Mouse (Mus musculus) heart, embryonic 11.5 days (tissue): ENCODE measurements at regions not wholly inside any gene's neighbourhood (a gene's known extent, or its start where the extent isn't known, plus 50 kb on each side); places are given as distances from the start of the nearest gene placed in this dataset.

Experiments
- ATAC-seq: fragments of 200-750 bp; cut with Nextera tagmentation; replicated peaks from 2 replicates; pipeline ENCODE4 v1.8.0; 2017; ENCODE audit warnings: moderate library complexity; ENCODE audit not compliant: insufficient number of reproducible peaks, low FRiP score, low TSS enrichment
- H3K27ac ChIP-seq: fragments of 300-500 bp; sonication (generic); 2 replicates; pipeline ENCODE4 v1.5.1; 2014; ENCODE audit warnings: mild to moderate bottlenecking, low read depth, low read length
- H3K27me3 ChIP-seq: fragments of 300-500 bp; sonication (generic); 2 replicates; pipeline ENCODE4 v1.6.1; 2014; ENCODE audit warnings: mild to moderate bottlenecking, low read length, mixed read lengths; ENCODE audit not compliant: control insufficient read depth, insufficient read depth
- H3K36me3 ChIP-seq: fragments of 300-500 bp; sonication (generic); 2 replicates; pipeline ENCODE4 v1.6.1; 2014; ENCODE audit warnings: mild to moderate bottlenecking, low read length, moderate library complexity, mixed read lengths; ENCODE audit not compliant: control insufficient read depth, insufficient read depth
- H3K4me1 ChIP-seq: fragments of 300-500 bp; sonication (generic); 2 replicates; pipeline ENCODE4 v1.6.1; 2014; ENCODE audit warnings: low read length; ENCODE audit not compliant: control insufficient read depth, insufficient read depth
- H3K4me2 ChIP-seq: fragments of 300-500 bp; sonication (generic); 2 replicates; pipeline ENCODE4 v1.6.1; 2014; ENCODE audit warnings: mild to moderate bottlenecking, moderate library complexity
- H3K4me3 ChIP-seq: fragments of 300-500 bp; sonication (generic); 2 replicates; pipeline ENCODE4 v1.5.1; 2014; ENCODE audit warnings: low read depth, low read length
- H3K9ac ChIP-seq: fragments of 300-500 bp; sonication (generic); 2 replicates; pipeline ENCODE4 v1.6.1; 2014; ENCODE audit warnings: mild to moderate bottlenecking, low read depth, low read length, moderate library complexity
- H3K9me3 ChIP-seq: fragments of 300-500 bp; sonication (generic); replicated peaks from 2 replicates; pipeline ENCODE4 v1.6.1; 2016; ENCODE audit warnings: low read length; ENCODE audit not compliant: control insufficient read depth
- WGBS: fragments of 180-500 bp; shearing (Covaris S2); extraction: QIAGEN DNeasy Blood & Tissue Kit; methylation state at CpG from one replicate; pipeline ENCODE4 v1.1.7; 2014; ENCODE audit not compliant: insufficient replicate concordance; 5-methylcytosine and 5-hydroxymethylcytosine counted together

DNA sequence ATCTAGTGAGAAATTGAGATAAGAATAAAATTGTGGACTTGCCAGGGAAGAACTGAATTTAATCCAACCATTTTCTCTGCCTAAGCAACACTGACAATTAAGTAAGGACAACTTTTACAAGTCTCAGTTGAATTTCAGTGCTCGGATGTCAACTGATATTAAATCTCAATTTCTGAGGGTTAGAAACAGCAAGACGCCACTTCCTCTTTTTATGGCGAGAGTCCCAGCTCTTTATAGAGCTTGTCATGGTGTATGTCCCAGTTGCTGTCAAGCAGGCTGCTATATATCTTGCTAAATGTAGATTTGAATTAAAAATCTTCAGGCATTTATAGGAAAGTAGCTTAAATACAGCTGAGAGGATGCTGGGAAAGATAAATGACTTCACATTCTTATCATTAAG, 697.8 kb upstream of the Got2 start:
- no peaks in the 10 kb centered on the region for H3K4me1 ChIP-seq
- no peak overlapping the region for H3K4me3 ChIP-seq
- H3K27ac ChIP-seq: no peak overlapping the region
- no peak overlapping the region for H3K4me2 ChIP-seq
- H3K9ac ChIP-seq: no peak overlapping the region
- 68% methylated on average over 3 of the region's 3 CpGs for WGBS
- H3K36me3 ChIP-seq: no peaks in the 10 kb centered on the region
- no peak for ATAC-seq
- H3K27me3 ChIP-seq: no peaks in the 10 kb centered on the region
- H3K9me3 ChIP-seq: no peaks in the 10 kb centered on the region

DNA sequence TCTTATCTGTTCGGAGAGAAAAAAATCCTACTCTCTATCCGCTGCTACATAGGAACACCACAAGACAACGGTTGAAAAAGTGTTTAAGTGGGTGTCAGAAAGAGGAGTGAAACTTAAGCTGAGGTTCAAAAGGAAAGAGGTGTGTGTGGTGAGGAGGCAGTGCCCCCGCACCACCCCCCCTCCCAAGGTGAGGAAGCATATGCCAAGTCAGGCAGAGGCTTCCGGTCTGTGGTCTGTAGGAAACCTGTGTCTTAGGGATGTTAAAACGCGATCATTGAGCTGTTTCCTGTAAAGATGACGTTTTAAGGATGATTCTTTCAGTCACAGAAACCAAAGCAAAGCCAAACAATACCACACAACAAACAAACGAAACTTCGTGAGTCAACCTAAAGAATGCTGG, 664.2 kb upstream of the Got2 start:
- WGBS: 63% methylated on average over 10 of the region's 10 CpGs
- H3K27me3 ChIP-seq: no peaks in the 10 kb centered on the region
- H3K9me3 ChIP-seq: no peaks in the 10 kb centered on the region
- no peak overlapping the region for H3K4me3 ChIP-seq
- H3K36me3 ChIP-seq: no peaks in the 10 kb centered on the region
- no peak overlapping the region for H3K27ac ChIP-seq
- no peak overlapping the region for H3K9ac ChIP-seq
- no peaks in the 10 kb centered on the region for H3K4me1 ChIP-seq
- H3K4me2 ChIP-seq: no peak overlapping the region
- no peak for ATAC-seq

DNA sequence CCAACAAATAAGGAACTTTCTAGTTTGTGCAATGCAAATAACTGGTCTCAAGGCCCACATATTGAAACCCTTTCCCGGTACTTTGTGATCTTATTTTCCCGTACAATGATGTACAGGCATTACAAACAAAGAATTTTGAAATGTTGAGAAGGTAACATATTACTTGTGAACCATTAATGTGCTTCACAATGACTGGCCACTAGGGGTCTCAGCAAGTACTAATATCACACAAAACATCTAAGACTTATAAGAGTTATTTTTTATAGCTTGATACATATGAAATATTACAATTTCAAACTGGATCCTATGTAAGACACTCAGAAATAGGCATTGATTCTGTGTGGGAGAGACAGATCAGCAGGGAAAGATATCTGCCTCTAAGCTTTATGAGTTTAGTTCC, 662.1 kb upstream of the Got2 start:
- WGBS: 78% methylated on average over 2 of the region's 2 CpGs
- H3K36me3 ChIP-seq: no peaks in the 10 kb centered on the region
- no peak overlapping the region for H3K4me3 ChIP-seq
- H3K9me3 ChIP-seq: no peaks in the 10 kb centered on the region
- no peak overlapping the region for H3K27ac ChIP-seq
- H3K9ac ChIP-seq: no peak overlapping the region
- H3K27me3 ChIP-seq: no peaks in the 10 kb centered on the region
- H3K4me2 ChIP-seq: no peak overlapping the region
- no peaks in the 10 kb centered on the region for H3K4me1 ChIP-seq
- no peak for ATAC-seq

DNA sequence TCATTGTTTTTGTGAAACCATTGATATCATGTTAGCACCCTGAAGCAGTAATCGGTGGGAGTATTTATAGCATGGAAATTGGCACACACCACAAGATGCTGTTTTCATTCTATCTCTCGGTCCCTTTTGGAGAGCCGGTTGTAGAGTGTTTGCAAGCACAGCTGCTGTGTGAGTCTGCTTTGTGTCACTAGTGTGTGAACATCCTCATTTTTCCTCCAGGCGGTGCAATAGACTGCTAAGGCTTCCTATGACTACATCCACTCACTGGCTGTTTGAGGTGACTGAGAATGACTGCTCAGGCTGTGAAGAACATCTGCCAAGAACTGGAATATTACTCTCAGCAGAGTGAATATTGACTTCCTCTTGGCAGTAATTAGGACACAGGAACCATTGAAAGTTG, 660.3 kb upstream of the Got2 start:
- ATAC-seq: no peak
- 50% methylated on average over 4 of the region's 4 CpGs for WGBS

DNA sequence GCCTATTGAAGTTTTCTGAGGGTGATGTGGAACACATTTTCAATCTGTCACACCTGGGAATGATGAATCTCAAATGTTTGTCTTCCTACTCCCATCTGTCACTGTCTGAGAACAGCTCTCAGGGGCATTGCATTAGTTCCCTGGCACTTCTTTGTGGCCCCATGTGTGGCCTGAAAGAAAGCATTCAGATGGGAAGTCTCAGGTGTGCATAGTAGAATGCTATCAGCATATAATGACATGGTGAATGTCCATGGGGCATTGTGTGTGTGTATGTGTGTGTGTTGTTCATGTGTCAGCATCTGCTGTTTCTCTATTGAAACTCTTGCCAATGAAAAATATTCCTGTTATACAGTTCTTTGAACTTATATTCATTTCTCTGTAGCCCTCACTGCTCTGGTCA, 659.8 kb upstream of the Got2 start:
- no peaks in the 10 kb centered on the region for H3K36me3 ChIP-seq
- no peak overlapping the region for H3K27ac ChIP-seq
- no peaks in the 10 kb centered on the region for H3K9me3 ChIP-seq
- no peak overlapping the region for H3K4me2 ChIP-seq
- H3K9ac ChIP-seq: no peak overlapping the region
- ATAC-seq: no peak; the same call in 1 of the 2 replicates
- no peaks in the 10 kb centered on the region for H3K4me1 ChIP-seq
- no peaks in the 10 kb centered on the region for H3K27me3 ChIP-seq
- no peak overlapping the region for H3K4me3 ChIP-seq

More for the DNA sequence above, 660.3 kb upstream of the Got2 start:
- Histone ChIP-seq H3K27me3 (no peaks in the 10 kb centered on the region), H3K4me3 (no peak overlapping the region), H3K27ac (no peak overlapping the region), H3K9ac (no peak overlapping the region), H3K4me2 (no peak overlapping the region), H3K9me3 (no peaks in the 10 kb centered on the region), H3K36me3 (no peaks in the 10 kb centered on the region), H3K4me1 (no peaks in the 10 kb centered on the region)

DNA sequence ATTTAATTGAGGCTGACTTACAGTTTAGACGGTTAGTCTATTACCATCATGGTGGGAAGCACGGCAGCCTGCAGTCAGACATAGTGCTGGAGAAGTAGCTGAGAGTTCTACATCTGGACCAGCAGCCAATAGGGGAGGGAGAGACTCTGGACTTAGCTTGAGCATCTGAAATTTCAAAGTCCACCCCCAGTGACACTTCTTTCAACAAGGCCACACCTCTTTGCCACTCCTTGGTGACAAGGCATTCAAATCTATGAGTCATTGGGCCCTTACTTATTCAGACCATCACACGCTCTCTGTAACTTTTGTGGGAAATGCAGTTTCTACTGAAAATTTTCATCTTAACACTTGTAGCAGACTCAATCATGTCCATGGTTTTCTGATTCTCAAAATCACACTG, 653.9 kb upstream of the Got2 start:
- no peaks in the 10 kb centered on the region for H3K27me3 ChIP-seq
- no peaks in the 10 kb centered on the region for H3K36me3 ChIP-seq
- no peak overlapping the region for H3K4me2 ChIP-seq
- H3K9ac ChIP-seq: no peak overlapping the region
- H3K4me3 ChIP-seq: no peak overlapping the region
- no peak overlapping the region for H3K27ac ChIP-seq
- H3K9me3 ChIP-seq: no peaks in the 10 kb centered on the region
- 92% methylated on average over 3 of the region's 3 CpGs for WGBS
- no peak for ATAC-seq
- no peaks in the 10 kb centered on the region for H3K4me1 ChIP-seq

DNA sequence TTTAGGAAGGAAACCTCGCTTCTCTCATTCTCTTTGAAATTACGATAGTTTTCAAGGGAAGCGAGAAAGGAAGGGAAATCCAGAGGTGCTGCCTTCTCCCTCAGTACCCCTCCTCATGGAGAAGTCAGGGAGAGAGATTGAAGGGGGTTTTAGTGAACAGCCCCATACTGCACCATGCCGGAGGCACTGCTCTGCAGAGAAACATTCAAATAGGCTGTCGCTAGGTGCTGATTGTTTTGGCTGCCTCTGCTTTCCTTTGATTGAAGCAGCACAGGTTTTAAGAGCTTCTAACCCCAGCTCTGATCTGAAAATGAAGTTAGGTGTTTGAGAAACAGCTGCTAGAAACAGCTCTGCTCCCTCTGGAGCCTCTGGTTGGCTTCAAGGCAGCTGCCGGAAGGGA, 610.5 kb upstream of the Got2 start:
- H3K4me3 ChIP-seq: no peak overlapping the region
- no peak for ATAC-seq
- H3K27ac ChIP-seq: no peak overlapping the region
- H3K9ac ChIP-seq: no peak overlapping the region
- no peaks in the 10 kb centered on the region for H3K9me3 ChIP-seq
- no peak overlapping the region for H3K4me2 ChIP-seq
- 75% methylated on average over 6 of the region's 6 CpGs for WGBS
- H3K36me3 ChIP-seq: no peaks in the 10 kb centered on the region
- H3K4me1 ChIP-seq: no peaks in the 10 kb centered on the region
- H3K27me3 ChIP-seq: no peaks in the 10 kb centered on the region

DNA sequence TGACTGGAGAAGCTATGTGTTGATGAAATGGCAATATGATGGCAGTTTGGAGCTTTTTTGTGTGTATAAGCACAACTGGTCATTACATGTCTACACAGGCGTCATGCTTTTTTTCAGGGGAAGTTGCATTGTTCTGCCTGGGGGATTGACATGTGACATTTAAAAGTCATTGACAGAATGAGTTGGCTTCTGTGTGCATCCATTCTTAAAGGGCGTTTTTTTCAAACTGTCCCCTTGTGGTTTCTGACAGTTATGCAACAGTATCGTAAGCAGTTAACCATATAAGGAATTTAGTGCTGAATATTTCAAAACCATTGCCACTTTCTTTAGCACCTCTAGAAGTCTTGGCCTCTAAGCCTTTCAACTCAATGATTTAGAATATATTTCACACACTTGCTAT, 607.1 kb upstream of the Got2 start:
- H3K9ac ChIP-seq: no peak overlapping the region
- no peak overlapping the region for H3K4me2 ChIP-seq
- H3K27ac ChIP-seq: no peak overlapping the region
- no peaks in the 10 kb centered on the region for H3K9me3 ChIP-seq
- H3K36me3 ChIP-seq: no peaks in the 10 kb centered on the region
- 77% methylated on average over 3 of the region's 3 CpGs for WGBS
- H3K4me1 ChIP-seq: no peaks in the 10 kb centered on the region
- ATAC-seq: no peak
- H3K27me3 ChIP-seq: no peaks in the 10 kb centered on the region
- no peak overlapping the region for H3K4me3 ChIP-seq

DNA sequence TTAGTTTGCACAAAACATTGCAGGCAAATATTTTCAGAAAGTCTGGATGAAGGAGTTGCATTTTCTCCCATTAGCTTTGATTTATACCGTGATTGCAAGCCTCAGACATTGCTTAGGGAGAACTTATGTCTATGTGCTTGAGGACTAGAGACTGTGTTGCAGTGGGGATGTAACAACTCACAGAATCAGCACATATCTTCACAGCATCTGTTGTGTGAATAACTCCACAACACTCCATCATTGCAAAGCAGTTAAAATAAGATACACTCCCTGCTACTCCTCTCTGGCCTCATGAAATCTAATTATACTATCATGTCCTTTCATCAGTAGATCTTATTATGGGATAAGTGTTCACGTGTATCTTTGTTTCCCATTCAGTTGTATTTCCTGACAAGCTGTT, 601.5 kb upstream of the Got2 start:
- 61% methylated on average over 2 of the region's 2 CpGs for WGBS
- no peaks in the 10 kb centered on the region for H3K27me3 ChIP-seq
- no peak for ATAC-seq
- H3K27ac ChIP-seq: no peak overlapping the region
- no peaks in the 10 kb centered on the region for H3K4me1 ChIP-seq
- no peaks in the 10 kb centered on the region for H3K36me3 ChIP-seq
- H3K9me3 ChIP-seq: no peaks in the 10 kb centered on the region
- H3K9ac ChIP-seq: no peak overlapping the region
- H3K4me2 ChIP-seq: no peak overlapping the region
- no peak overlapping the region for H3K4me3 ChIP-seq
